Mouse (Mus musculus) brain, embryonic 14.5 days (tissue): ENCODE data around the gene Atf7.

Experiments used
- CTCF ChIP-seq: fragments of 200-500 bp; IDR thresholded peaks from 2 replicates; pipeline ENCODE4 v1.5.1; 2012; ENCODE audit warnings: inconsistent platforms, mild to moderate bottlenecking, moderate library complexity, borderline replicate concordance; ENCODE audit not compliant: insufficient read depth, insufficient read length; ENCODE audit errors: extremely low read depth
- POLR2A ChIP-seq: fragments of 200-500 bp; IDR thresholded peaks from 2 replicates; pipeline ENCODE4 v1.6.1; 2012; ENCODE audit warnings: mild to moderate bottlenecking, inconsistent platforms, borderline replicate concordance; ENCODE audit not compliant: poor library complexity, insufficient read depth, insufficient read length, severe bottlenecking; ENCODE audit errors: extremely low read depth

DNA sequence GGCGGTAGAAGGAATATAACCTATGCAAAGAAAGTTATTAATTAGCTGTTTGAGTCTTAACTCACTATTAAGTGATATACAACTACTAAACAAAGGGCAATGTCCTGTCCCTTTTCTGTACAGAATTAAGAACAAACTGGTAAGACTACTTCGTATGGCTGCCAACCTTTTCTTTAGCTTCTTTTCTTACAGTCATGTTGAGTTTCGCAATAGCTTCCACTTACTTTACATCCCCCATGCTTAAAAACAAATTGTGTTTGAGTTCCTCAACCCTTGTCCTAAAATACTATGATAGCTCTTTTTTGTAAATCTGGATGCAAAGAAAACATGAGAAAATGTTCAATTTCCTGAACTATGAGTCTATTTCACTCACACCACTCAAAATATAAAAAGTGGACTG lies 2.1 kb downstream of the Atf7 start:
- TF ChIP-seq CTCF (no peak), POLR2A (no peak)
